Mouse (Mus musculus): Measurements from ENCODE around the gene Esrra.
"Not testable (repeated sequence)": the region's sequence is repeated elsewhere in the genome, so short reads cannot be mapped to it uniquely, and the experiment has no call there.

Gene Esrra

DNA sequence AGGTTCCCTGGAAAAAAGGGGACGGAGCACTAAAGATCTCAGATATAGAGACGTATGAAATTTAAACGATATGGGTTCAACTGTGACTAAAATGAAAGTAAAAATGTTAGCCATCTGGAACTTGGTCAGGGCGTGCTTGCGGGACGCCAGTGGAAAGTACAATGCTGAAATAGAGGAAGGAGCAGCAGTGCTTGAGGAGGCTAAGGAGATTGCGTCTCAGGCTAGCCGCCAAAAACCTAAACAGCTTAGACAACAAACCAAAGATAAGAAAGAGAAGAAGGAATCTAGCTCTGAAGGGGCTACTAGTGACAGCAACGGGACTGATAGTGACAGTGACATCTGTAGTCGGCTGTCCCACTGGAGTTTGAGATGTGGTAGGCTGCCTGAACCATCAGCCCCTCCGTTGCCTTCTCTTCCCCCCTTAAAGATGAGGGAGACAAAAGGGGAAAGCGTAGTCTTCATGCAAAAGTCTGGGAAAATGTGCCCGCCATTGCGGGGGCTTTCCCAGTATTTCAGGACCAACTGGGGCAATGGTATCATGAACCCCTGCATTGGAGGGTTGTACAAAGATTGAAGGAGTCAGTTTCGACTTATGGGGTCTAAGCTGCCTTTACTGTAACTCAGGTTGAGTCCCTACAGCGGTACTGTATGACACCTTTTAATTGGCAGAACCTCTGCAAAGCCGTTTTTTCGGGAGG, 25.9 kb downstream of the Esrra start:
- DNase-seq = not testable (repeated sequence)

- no peak for DNase-seq
Measured at GRCm38 (mm10) chr19:6893731-6894451, 27.7 kb downstream of the Esrra start.

DNA sequence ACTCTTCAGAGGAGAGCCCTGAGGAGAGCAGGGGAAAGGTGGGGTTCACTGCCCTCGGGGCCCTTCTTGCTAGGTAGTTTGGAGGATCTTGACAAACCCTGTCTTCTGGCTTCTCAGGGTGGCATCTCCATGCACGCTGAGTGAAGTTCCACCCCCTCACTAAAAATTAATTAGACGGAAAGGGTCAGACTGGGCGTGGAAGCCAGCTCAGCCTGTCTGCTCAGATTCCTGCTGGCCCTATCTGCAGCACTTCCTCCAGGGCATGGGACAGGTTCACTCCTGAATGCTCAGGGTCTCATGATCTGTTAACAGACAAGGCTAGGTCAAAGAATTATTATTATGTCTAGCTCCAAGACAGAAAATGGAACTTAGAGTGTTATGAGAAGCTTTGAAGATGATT, 29.1 kb downstream of the Esrra start:
- DNase-seq = no peak

DNA sequence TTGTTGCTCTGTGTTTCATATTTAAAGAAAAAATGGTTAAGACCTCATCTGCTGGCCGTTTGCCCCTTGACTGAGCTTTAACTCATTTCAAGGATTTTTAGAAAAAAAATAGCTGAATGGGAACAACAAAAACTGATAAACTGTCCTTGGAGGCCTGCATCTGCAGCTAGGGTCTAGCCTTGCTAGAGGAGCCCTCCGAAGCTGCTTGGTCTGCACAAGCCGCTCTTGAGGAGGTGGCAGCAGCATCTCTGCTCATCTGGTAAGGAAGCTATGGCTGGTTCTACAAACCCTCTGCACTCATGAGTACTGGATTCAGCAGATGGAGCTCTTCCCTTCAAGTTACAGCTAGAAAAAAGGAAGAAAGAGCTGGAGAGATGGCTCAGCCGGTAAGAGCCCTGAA, 43.6 kb downstream of the Esrra start:
- no peak for DNase-seq

DNA sequence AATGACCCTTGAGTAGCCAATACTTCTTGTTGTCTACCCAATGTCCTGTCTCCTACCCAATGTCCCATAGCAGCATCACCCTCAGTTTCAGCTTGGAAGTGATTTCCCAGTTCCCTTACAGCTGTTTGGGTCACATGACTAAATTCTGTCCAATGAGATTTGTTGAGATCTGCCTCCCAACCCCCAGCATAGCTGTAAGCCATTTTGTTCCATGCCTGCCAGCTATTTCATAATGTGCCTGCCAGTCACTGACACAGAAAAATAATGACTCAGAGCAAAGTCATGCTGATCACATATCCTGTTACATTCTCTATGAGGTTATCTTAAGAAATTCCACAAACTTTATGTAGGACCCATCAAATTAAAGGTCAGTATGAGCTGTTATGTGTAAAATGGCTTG, 44.8 kb downstream of the Esrra start:
- DNase-seq = no peak

DNA sequence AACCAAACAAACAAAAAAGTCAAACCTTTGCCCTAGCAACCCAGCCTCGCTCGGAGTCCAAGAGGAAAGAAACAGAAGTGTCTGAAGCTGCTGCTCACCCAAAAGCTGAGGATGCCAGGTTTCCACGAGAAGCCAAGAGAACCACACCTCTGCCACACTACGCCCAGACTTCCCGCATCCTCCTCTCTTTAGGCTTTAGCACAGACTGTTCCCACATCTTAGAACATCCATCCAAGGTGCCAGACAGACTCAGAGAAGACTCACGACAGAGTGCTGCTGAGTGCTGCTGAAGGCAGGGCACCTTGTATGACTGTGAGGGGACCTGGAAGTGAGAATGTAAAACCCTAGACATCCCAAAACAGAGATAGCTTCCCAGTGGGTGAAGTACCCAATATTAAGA, 45.8 kb downstream of the Esrra start:
- no peak for DNase-seq

- DNase-seq = no peak
Measured at GRCm38 (mm10) chr19:6874257-6874656, 47.4 kb downstream of the Esrra start.

DNA sequence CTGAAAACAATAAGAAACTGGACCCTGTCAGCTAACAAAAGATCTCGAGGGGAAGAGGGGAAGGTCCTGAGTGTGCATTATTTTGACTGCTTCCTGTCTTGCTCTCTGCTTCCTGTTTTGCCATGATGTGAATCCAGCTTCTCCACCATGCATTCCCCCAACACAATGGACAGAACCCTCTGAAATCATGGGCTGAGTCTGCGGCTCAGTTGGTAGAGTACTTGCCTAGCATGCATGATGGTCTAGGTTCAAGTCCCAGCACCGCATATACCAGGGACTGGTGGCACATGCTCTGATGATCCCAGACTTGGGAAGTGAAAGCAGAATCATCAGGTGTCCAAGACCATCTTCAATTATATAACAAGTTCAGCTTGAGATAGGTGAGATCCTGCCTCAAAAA, 48.9 kb downstream of the Esrra start:
- no peak for DNase-seq

DNA sequence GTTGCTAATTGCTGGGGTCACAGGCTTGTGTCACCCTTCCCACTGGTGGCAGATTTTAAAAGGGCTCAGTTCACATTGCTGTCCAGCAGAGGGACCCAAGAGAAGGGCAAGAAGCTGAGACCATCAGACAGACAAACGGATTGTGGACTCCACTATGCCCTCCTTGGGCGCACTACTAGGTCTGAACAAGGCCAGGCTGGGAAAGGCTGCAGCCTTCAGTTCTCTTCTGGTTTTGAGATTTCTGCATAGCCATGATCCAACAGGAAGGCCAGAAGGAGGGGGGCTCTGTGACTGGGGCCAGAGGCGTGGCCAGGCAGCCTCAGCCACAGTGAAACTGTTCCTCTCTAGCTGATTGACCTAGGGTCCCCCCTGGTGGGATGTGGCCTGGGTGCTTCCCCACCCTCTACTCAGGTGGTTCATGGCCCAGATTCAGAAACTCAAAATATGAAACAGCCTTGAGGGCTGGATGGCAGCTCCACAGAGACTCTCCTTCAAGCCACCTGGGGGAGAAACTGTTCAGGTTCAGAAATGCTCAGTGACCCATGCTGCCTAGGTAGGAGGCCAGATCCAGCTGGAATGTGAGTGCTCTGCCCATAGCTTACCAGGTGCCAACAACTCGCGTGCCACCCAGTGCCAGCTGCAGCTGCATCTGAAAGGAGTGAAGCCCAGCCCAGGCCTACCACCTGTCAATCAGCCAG, 49.9 kb downstream of the Esrra start:
- peak; percentile 64 to 79 for DNase-seq

GRCm38 (mm10) chr19:6869355-6869754, 52.3 kb downstream of the Esrra start:
- peak; percentile 57 to 67 for DNase-seq

GRCm38 (mm10) chr19:6861451-6861850, 60.2 kb downstream of the Esrra start:
- DNase-seq = no peak

All from thymus, postnatal 36 days (tissue).